ENCODE assay signal across 8 mouse cellular contexts in the genomic region with DNA sequence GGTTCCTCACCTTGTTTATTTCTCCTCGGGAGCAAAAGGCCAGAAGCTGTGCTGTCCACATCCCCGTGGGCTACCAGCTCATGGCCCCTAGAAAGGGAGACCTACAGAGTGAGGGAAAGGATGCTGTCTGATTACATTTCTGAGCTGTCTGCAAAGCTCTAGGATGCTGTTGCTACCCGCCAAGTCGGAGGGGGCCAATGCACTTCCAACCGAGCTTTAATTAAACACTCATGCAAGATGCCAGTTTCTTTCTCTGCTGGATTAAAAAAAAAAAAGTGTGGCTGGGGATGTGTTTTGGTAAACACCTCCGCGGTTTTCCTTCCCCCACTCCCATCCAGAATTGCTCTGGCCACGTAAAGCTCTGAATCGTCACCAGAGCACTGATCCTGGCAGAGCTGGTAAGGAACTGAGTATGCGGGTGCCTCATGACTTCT. TPM values are rescaled to one million over a fixed set of nuclear protein-coding genes. Genes with fewer than 3 reads are reported as not detected.
DNase-seq lines count a peak whose midpoint lies in the region; ATAC-seq lines count a peak whose summit lies in the region.

No protein-coding gene starts in this region.

- peak overlapping the region; percentile 53; the same call in 1 of the 2 replicates for H3K9ac ChIP-seq in kidney, embryonic 14.5 days (ENCODE audit: low read depth, low read length)
- H3K9ac ChIP-seq in liver, embryonic 16.5 days (ENCODE audit: low read depth, low read length): no peak overlapping the region

- 4% methylated on average over 10 of the region's 10 CpGs for WGBS in kidney, embryonic 14.5 days
- 6% methylated on average over 10 of the region's 10 CpGs for WGBS in liver, embryonic 16.5 days (ENCODE audit: insufficient replicate concordance)

- no peaks in the 10 kb centered on the region for H3K9me3 ChIP-seq in kidney, embryonic 14.5 days (ENCODE audit: control insufficient read depth, low read length)
- H3K9me3 ChIP-seq in liver, embryonic 16.5 days (replicated peaks; ENCODE audit: control insufficient read depth, low read length): no peaks in the 10 kb centered on the region

- ATAC-seq in kidney, embryonic 14.5 days (ENCODE audit: low FRiP score, low TSS enrichment): no peak
- 0 out of 2 replicates have a peak, but pooled peaks have one; percentile 15 for ATAC-seq in common myeloid progenitor, adult 5-6 weeks (replicated peaks; ENCODE audit: low read depth, poor library complexity, severe bottlenecking)
- ATAC-seq in hematopoietic stem cell, adult 5-6 weeks (replicated peaks in 1 of 2; ENCODE audit: insufficient read depth in 1 of 2, low FRiP score in 2 of 2, low TSS enrichment in 1 of 2, low read depth in 1 of 2, poor library complexity in 2 of 2, severe bottlenecking in 2 of 2): peak; percentile 39 to 40; a peak in 2 of 4 replicates
- no peak for ATAC-seq in liver, embryonic 16.5 days (ENCODE audit: low read depth)

- peaks cover 3% of the 10 kb centered on the region; the same call in 1 of the 2 replicates for H3K4me1 ChIP-seq in kidney, embryonic 14.5 days (ENCODE audit: control insufficient read depth, insufficient read depth, low read length)
- H3K4me1 ChIP-seq in liver, embryonic 16.5 days (ENCODE audit: control insufficient read depth, low read depth, low read length): no peaks in the 10 kb centered on the region

- peak overlapping the region; percentile 91 for H3K4me2 ChIP-seq in kidney, embryonic 14.5 days (replicated peaks; ENCODE audit: low read depth, low read length)
- H3K4me2 ChIP-seq in liver, embryonic 16.5 days (ENCODE audit: low read depth, low read length): 0 out of 2 replicates have a peak overlapping the region, but pooled peaks have one; percentile 41

- no peak for DNase-seq in kidney, postnatal 25 days
- DNase-seq in telencephalon, adult 2 months (ENCODE audit: low read depth, low spot score): peak; percentile 59
- DNase-seq in thymus, postnatal 10 days (ENCODE audit: low spot score in 2 of 2): no peak
- DNase-seq in heart, postnatal 4 days: no peak

- H3K27ac ChIP-seq in kidney, embryonic 14.5 days (ENCODE audit: low read depth, low read length): no peak overlapping the region
- H3K27ac ChIP-seq in liver, embryonic 16.5 days (ENCODE audit: low read length): no peak overlapping the region

- H3K36me3 ChIP-seq in kidney, embryonic 14.5 days (ENCODE audit: control insufficient read depth, insufficient read depth, low read length): no peaks in the 10 kb centered on the region
- H3K36me3 ChIP-seq in liver, embryonic 16.5 days (ENCODE audit: control insufficient read depth, insufficient read depth): no peaks in the 10 kb centered on the region

- peak overlapping the region; percentile 52 for H3K4me3 ChIP-seq in kidney, embryonic 14.5 days (ENCODE audit: low read length)
- H3K4me3 ChIP-seq in liver, embryonic 16.5 days (ENCODE audit: low read depth, low read length): no peak overlapping the region; the same call in 1 of the 2 replicates

- H3K27me3 ChIP-seq in kidney, embryonic 14.5 days (ENCODE audit: control insufficient read depth, insufficient read depth, low read length): no peaks in the 10 kb centered on the region
- peaks cover 11% of the 10 kb centered on the region for H3K27me3 ChIP-seq in liver, embryonic 16.5 days (ENCODE audit: control insufficient read depth, insufficient read depth, low read depth, low read length)

RNA-seq across cellular contexts. Expression of a gene that starts 0.8 kb away (rescaled TPM):
- 3.9 and 5.2 TPM in 2 replicates for polyA plus RNA-seq in kidney, embryonic 14.5 days (2014; fragmentation: Nextera tagmentation; extraction: Ambion mirVana)
- total RNA-seq in common myeloid progenitor, adult 5-6 weeks (2017): not detected in 2 replicates
- total RNA-seq in hematopoietic stem cell, adult 5-6 weeks (2017): 0.69 and 0.89 TPM in 2 replicates
- 0.04 and 0.11 TPM in 2 replicates for polyA plus RNA-seq in liver, embryonic 16.5 days (2015; fragmentation: Nextera tagmentation; extraction: Ambion mirVana)
- 1 to 10 TPM; 1.1 to 1.3 TPM for total RNA-seq in heart, postnatal 4 days (2021)

Comparison
In these comparisons a context has a peak if more than half of its experiments do, and no peak if none do; other contexts are left out.
1. ATAC-seq: peak in common myeloid progenitor, adult 5-6 weeks (single experiment) and hematopoietic stem cell, adult 5-6 weeks (2 of 2); none in kidney, embryonic 14.5 days (single experiment) and liver, embryonic 16.5 days (single experiment).